Mouse (Mus musculus) stomach, postnatal 0 days (tissue): ENCODE measurements around the gene Ifnz.
"Not testable (repeated sequence)": the region's sequence is repeated elsewhere in the genome, so short reads cannot be mapped to it uniquely, and the experiment has no call there.

Experiments used
- CTCF ChIP-seq: IDR thresholded peaks from 2 replicates; pipeline ENCODE4 v1.5.1; 2016; ENCODE audit warnings: antibody characterized with exemption, low read depth, mild to moderate bottlenecking, moderate library complexity
- EP300 ChIP-seq: optimal IDR thresholded peaks from 2 replicates; pipeline ENCODE3; 2016; ENCODE audit warnings: antibody characterized with exemption

GRCm38 (mm10) chr4:88776622-88777021, 5.3 kb upstream of the Ifnz start, which contains the start of gene Gm13289:
- not testable (repeated sequence) for TF ChIP-seq CTCF, EP300
